Mouse (Mus musculus) kidney, embryonic 16.5 days (tissue): ENCODE results near the gene Rsph9. TPM values are rescaled to one million over a fixed set of nuclear protein-coding genes. Genes with fewer than 3 reads are reported as not detected.

ENCODE experiments used
- ATAC-seq: fragments of 200-750 bp; cut with Nextera tagmentation; 2 replicates; pipeline ENCODE4 v1.8.0; 2017; ENCODE audit warnings: moderate TSS enrichment; ENCODE audit not compliant: low FRiP score, low TSS enrichment
- H3K27ac ChIP-seq: fragments of 300-500 bp; sonication (generic); 2 replicates; pipeline ENCODE4 v1.5.1; 2014; ENCODE audit warnings: low read length
- H3K27me3 ChIP-seq: fragments of 300-500 bp; sonication (generic); 2 replicates; pipeline ENCODE4 v1.6.1; 2014; ENCODE audit warnings: low read length, control low read depth, mixed read lengths; ENCODE audit not compliant: insufficient read depth
- H3K36me3 ChIP-seq: fragments of 300-500 bp; sonication (generic); 2 replicates; pipeline ENCODE4 v1.6.1; 2014; ENCODE audit warnings: low read length, control low read depth, mixed read lengths; ENCODE audit not compliant: insufficient read depth
- H3K4me1 ChIP-seq: fragments of 300-500 bp; sonication (generic); 2 replicates; pipeline ENCODE4 v1.6.1; 2014; ENCODE audit warnings: low read length, control low read depth, mixed read lengths; ENCODE audit not compliant: insufficient read depth
- H3K4me2 ChIP-seq: fragments of 300-500 bp; sonication (generic); replicated peaks from 2 replicates; pipeline ENCODE4 v1.6.1; 2014; ENCODE audit warnings: low read depth, low read length
- H3K4me3 ChIP-seq: fragments of 300-500 bp; sonication (generic); 2 replicates; pipeline ENCODE4 v1.5.1; 2014; ENCODE audit warnings: mild to moderate bottlenecking, low read length
- H3K9ac ChIP-seq: fragments of 300-500 bp; sonication (generic); replicated peaks from 2 replicates; pipeline ENCODE4 v1.6.1; 2014; ENCODE audit warnings: low read length
- H3K9me3 ChIP-seq: fragments of 300-500 bp; sonication (generic); 2 replicates; pipeline ENCODE4 v1.6.1; 2016; ENCODE audit warnings: low read length, control low read depth
- WGBS: fragments of 180-500 bp; shearing (Covaris S2); extraction: QIAGEN DNeasy Blood & Tissue Kit; methylation state at CpG from one replicate; pipeline ENCODE4 v1.1.7; 2014; 5-methylcytosine and 5-hydroxymethylcytosine counted together
- polyA plus RNA-seq: library from polyadenylated mRNA; unstranded; fragments of >200 nt; fragmentation: Nextera tagmentation; extraction: Ambion mirVana; gene quantifications from 2 replicates; pipeline ENCODE4 v1.2.1, GENCODE M21; 2015

Rsph9 gene
- polyA plus RNA-seq, 1 experiment from 2014 or later = 16.5 TPM

GRCm38 (mm10) chr17:46084091-46084501 lies 59.9 kb downstream of the Rsph9 start:
- no peaks in the 10 kb centered on the region for H3K36me3 ChIP-seq
- no peaks in the 10 kb centered on the region for H3K27me3 ChIP-seq
- WGBS = 4% methylated on average over 10 of the region's 10 CpGs
- peak overlapping the region; percentile 36 for H3K4me2 ChIP-seq
- H3K9ac ChIP-seq = peak overlapping the region; percentile 39; the same call in 1 of the 2 replicates
- peak overlapping the region; percentile 2; the same call in 1 of the 2 replicates for H3K4me3 ChIP-seq
- peak; percentile 92 for ATAC-seq
- no peaks in the 10 kb centered on the region for H3K9me3 ChIP-seq
- H3K27ac ChIP-seq = peak overlapping the region; percentile 67
- H3K4me1 ChIP-seq = peaks cover 40% of the 10 kb centered on the region

GRCm38 (mm10) chr17:46083381-46083780 lies 60.6 kb downstream of the Rsph9 start:
- no peak for ATAC-seq
- Histone ChIP-seq H3K4me1 (peaks cover 40% of the 10 kb centered on the region), H3K4me2 (0 out of 2 replicates have a peak overlapping the region, but pooled peaks have one; percentile 36), H3K9me3 (no peaks in the 10 kb centered on the region), H3K4me3 (no peak overlapping the region), H3K36me3 (no peaks in the 10 kb centered on the region), H3K9ac (no peak overlapping the region), H3K27me3 (no peaks in the 10 kb centered on the region), H3K27ac (peak overlapping the region; percentile 67; the same call in 1 of the 2 replicates)
- 78% methylated on average over 3 of the region's 3 CpGs for WGBS

- Histone ChIP-seq H3K27ac (no peak overlapping the region), H3K4me3 (no peak overlapping the region), H3K9ac (no peak overlapping the region), H3K4me1 (peaks cover 37% of the 10 kb centered on the region), H3K27me3 (no peaks in the 10 kb centered on the region), H3K4me2 (no peak overlapping the region), H3K9me3 (no peaks in the 10 kb centered on the region), H3K36me3 (no peaks in the 10 kb centered on the region)
- no peak for ATAC-seq
- 58% methylated on average over 7 of the region's 7 CpGs for WGBS
These were observed 62.4 kb downstream of the Rsph9 start for GRCm38 (mm10) chr17:46081657-46082056.

GRCm38 (mm10) chr17:46081042-46081441 lies 63.0 kb downstream of the Rsph9 start:
- whole genome bisulfite sequencing = 67% methylated on average over 5 of the region's 5 CpGs
- ATAC-seq = no peak
- Histone ChIP-seq H3K4me3 (no peak overlapping the region), H3K27me3 (no peaks in the 10 kb centered on the region), H3K36me3 (no peaks in the 10 kb centered on the region), H3K9me3 (no peaks in the 10 kb centered on the region), H3K9ac (no peak overlapping the region), H3K4me1 (peaks cover 35% of the 10 kb centered on the region), H3K27ac (no peak overlapping the region), H3K4me2 (no peak overlapping the region)

GRCm38 (mm10) chr17:46080388-46080787 lies 63.6 kb downstream of the Rsph9 start:
- no peak for ATAC-seq
- Histone ChIP-seq H3K4me1 (peaks cover 38% of the 10 kb centered on the region), H3K27me3 (no peaks in the 10 kb centered on the region), H3K36me3 (no peaks in the 10 kb centered on the region), H3K4me2 (no peak overlapping the region), H3K9me3 (no peaks in the 10 kb centered on the region), H3K9ac (no peak overlapping the region), H3K27ac (peak overlapping the region; percentile 16; the same call in 1 of the 2 replicates), H3K4me3 (no peak overlapping the region)
- 56% methylated on average over 7 of the region's 7 CpGs for WGBS

- Histone ChIP-seq H3K4me2 (no peak overlapping the region), H3K27me3 (no peaks in the 10 kb centered on the region), H3K4me3 (no peak overlapping the region), H3K4me1 (peaks cover 35% of the 10 kb centered on the region), H3K9me3 (no peaks in the 10 kb centered on the region), H3K36me3 (no peaks in the 10 kb centered on the region), H3K27ac (no peak overlapping the region), H3K9ac (no peak overlapping the region)
- no peak for ATAC-seq
- WGBS = 72% methylated on average over 2 of the region's 2 CpGs
These were observed 65.0 kb downstream of the Rsph9 start for GRCm38 (mm10) chr17:46079037-46079436.

- Histone ChIP-seq H3K36me3 (no peaks in the 10 kb centered on the region), H3K4me2 (no peak overlapping the region), H3K4me1 (peaks cover 34% of the 10 kb centered on the region), H3K27ac (no peak overlapping the region), H3K9me3 (no peaks in the 10 kb centered on the region), H3K27me3 (no peaks in the 10 kb centered on the region), H3K9ac (no peak overlapping the region), H3K4me3 (no peak overlapping the region)
- 89% methylated on average over 12 of the region's 12 CpGs for WGBS
- ATAC-seq = no peak
These were observed 66.0 kb downstream of the Rsph9 start for GRCm38 (mm10) chr17:46077921-46078534.

- Histone ChIP-seq H3K36me3 (no peaks in the 10 kb centered on the region), H3K9me3 (no peaks in the 10 kb centered on the region), H3K4me1 (peaks cover 28% of the 10 kb centered on the region), H3K27me3 (no peaks in the 10 kb centered on the region), H3K4me2 (no peak overlapping the region), H3K9ac (no peak overlapping the region), H3K27ac (no peak overlapping the region), H3K4me3 (no peak overlapping the region)
- WGBS = 21% methylated on average over 1 of the region's 1 CpGs
- ATAC-seq = no peak
These were observed 67.8 kb downstream of the Rsph9 start for GRCm38 (mm10) chr17:46076260-46076551.

GRCm38 (mm10) chr17:46075551-46076259 lies 68.3 kb downstream of the Rsph9 start:
- ATAC-seq = no peak
- Histone ChIP-seq H3K27ac (no peak overlapping the region), H3K4me1 (peaks cover 27% of the 10 kb centered on the region), H3K36me3 (no peaks in the 10 kb centered on the region), H3K4me2 (no peak overlapping the region), H3K27me3 (no peaks in the 10 kb centered on the region), H3K9ac (no peak overlapping the region), H3K4me3 (no peak overlapping the region), H3K9me3 (no peaks in the 10 kb centered on the region)
- 69% methylated on average over 5 of the region's 5 CpGs for WGBS

GRCm38 (mm10) chr17:46075116-46075485 lies 68.9 kb downstream of the Rsph9 start:
- H3K4me1 ChIP-seq = peaks cover 21% of the 10 kb centered on the region
- no peaks in the 10 kb centered on the region for H3K9me3 ChIP-seq
- no peak overlapping the region for H3K4me3 ChIP-seq
- H3K27ac ChIP-seq = no peak overlapping the region
- no peaks in the 10 kb centered on the region for H3K27me3 ChIP-seq
- H3K4me2 ChIP-seq = no peak overlapping the region
- H3K9ac ChIP-seq = no peak overlapping the region
- H3K36me3 ChIP-seq = no peaks in the 10 kb centered on the region
- ATAC-seq = peak; percentile 19; the same call in 1 of the 2 replicates
- WGBS = 63% methylated on average over 3 of the region's 3 CpGs
